Mouse (Mus musculus): ENCODE measurements around the gene Wnt9a. TPM values are rescaled to one million over a fixed set of nuclear protein-coding genes. Genes with fewer than 3 reads are reported as not detected.

Gene Wnt9a
- 10 to 100 TPM; 17.1 to 19.9 TPM for total RNA-seq (2021)
- long read RNA-seq, experiment 1, transcript Wnt9a-202 (4 exons, 3,318 nt) = major isoform, 23 of 39 reads
- long read RNA-seq, experiment 1, partial matches to known transcripts = 1 of 39 reads
- long read RNA-seq, experiment 1, other reads (novel, unspliced or antisense) = 15 of 39 reads
- long read RNA-seq, experiment 2, transcript Wnt9a-202 (4 exons, 3,318 nt) = major isoform, 24 of 37 reads
- long read RNA-seq, experiment 2, partial matches to known transcripts = 10 of 37 reads
- long read RNA-seq, experiment 2, other reads (novel, unspliced or antisense) = 3 of 37 reads

DNA sequence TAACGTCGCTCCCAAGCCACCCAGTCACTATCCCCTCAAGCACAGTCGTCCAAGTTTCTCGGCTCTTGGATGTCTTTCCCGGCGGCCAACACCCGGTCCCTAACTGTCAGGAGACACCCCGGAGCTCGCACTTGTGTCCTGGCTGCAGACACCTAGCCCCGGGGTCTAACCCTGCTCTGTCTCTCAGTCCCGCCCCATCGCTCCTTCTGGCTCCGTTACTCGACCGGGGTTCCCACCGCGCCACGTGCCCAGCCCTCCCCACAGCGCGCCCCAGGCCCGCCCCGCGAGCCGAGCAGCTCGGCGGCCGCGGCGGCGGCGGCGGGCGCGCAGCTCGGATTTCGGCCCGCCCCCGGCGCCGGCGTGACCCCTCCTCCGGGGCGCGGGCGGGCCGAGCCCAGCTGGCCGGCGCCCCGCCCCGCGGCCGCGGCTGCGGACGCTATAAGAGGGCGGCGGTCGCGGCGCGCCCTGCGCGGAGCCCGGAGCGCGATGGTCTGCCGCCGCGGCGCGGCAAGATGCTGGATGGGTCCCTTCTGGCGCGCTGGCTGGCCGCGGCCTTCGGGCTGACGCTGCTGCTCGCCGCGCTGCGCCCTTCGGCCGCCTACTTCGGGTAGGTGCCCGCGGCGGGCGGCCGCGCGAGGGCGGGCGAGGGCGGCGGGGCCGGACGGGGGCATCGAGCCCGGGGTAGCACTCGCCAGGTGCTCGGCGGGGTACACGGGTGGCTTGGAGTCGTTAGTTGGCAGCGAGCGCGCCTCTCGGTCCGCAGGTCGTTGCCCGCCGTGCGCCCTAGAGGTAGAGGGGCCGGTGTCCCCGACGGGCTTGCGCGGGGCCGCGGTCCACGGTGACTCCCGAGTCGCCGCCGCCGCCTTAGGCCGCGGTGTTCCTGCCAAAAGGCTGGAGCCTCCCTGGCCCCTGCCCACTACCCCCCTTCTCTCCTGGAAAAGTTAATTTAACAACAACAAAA lies at the start of gene Wnt9a:
Gene Wnt9a (plus strand): TSS at position 468 of the 961 bp plus-strand sequence.
- intact Hi-C loops (cut with DNase I) = loop anchor here (5.0 kb wide), 1 partner anchor 36 kb away; no protein-coding TSS in a partner anchor
- no peak for DNase-seq (ENCODE audit: low spot score in 2 of 2)

DNA sequence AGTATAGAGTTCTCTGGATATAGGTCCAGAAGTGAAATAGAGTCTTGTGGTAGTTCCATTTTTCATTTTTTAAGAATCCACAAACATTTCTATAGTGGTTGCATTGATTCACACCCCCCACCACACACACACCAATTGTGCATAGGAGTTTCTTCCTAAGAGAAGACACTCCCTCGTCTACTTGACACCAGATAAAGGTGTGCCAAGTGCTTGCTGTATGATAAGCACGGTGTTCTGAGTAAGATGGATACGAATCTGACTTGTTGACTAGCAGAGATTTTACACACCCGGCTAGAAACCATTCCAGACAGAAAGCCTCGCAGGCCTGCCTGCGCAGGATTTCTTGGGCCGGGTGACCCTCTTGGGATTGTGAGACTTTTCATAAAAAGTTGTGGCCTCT lies 47.1 kb upstream of the Wnt9a start:
- DNase-seq (ENCODE audit: low spot score in 2 of 2) = no peak
- intact Hi-C loops (cut with DNase I) = no loop called here

DNA sequence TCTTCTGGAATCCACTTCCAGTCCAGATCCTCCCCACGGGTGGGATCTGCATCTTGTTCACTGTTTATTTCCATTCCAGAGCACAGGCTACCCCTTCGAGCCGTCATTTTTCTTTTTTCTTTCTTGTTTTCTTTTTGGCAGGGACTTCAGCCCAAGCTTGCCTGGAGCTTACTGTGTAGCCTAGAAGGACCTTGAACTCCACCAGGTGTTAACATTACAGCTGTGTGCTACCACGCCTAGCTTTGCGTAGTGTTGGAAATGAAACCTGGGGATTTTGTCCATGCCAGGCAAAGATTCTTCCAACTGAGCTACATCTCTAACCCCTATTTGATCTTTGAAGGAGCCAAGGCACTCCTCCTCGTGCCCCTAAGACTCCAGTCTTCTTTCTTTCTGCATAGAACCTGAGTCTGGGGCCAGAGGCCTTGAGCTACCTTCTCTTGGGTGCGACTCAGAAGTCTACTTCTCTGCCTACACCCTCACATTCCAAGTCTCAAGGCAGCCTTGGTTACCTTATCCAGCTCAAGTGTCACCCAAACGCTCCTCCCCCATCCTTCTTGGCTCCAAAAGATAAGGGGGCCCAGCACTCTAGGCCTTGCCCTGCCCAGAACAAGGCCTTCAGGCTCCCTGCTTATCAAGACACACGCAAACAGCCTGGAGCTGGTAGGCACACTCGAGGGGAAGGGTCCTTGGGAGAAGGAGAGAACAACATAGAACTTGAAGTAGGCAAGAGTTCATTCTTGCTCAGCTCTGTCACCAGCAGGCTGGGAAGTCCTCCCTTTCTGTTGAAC lies 45.8 kb upstream of the Wnt9a start:
- no peak for DNase-seq (ENCODE audit: low spot score in 2 of 2)
- intact Hi-C loops (cut with DNase I) = no loop called here

DNA sequence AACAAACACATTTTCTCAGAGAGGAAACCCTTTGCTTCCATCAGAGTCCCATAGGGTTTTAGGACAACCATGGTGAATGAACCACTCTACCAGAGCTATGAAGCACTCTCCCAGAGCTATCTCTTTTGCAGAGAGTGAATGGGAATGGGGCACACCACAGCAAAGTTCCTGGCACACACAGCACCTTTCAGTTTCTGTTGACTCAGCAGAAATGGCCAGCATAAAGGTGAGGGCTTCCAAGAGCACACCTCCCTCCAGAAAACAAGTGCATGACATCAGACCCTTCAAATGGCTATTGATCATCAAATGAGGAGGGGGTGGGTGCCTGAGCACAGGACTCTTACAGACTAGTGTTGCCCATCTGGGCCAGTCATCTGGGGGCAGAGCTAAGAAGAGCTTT lies 44.4 kb upstream of the Wnt9a start:
- intact Hi-C loops (cut with DNase I) = no loop called here
- DNase-seq (ENCODE audit: low spot score in 2 of 2) = no peak

DNA sequence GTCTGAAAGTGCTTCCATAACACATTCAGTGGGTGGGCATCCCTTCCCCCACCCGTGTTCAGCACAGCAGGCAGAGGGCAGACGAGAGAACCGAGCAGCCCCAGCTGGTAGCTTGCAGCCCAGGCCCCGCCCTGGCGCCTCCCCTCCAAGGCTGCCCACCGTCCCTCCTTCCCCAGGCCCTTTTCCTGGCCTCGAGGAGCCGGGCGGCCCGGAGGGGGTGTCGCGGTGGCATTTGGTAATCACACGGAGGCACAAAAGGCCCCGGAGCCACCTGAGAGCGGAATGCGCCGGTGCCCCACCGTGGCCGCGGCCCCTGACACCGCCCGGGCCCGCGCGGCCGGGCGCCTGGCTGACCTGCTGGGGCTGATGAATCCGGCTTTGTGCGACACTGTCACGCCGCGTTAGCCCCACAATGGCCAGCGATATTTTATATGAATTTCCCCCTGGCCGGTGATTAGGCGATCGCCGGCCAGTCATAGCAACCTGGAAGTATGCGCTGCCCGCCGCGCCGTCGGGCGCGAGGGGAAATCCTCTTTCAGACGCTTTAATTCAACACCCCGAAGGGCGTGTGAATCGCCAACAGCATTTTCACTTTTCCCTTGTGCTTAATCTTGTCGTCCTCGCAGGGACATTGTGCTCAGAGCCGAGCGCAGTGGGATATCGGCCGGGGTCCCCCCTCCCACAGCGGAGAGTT lies 42.7 kb upstream of the Wnt9a start:
- intact Hi-C loops (cut with DNase I) = no loop called here
- peak; percentile 35 to 58 for DNase-seq (ENCODE audit: low spot score in 2 of 2)

DNA sequence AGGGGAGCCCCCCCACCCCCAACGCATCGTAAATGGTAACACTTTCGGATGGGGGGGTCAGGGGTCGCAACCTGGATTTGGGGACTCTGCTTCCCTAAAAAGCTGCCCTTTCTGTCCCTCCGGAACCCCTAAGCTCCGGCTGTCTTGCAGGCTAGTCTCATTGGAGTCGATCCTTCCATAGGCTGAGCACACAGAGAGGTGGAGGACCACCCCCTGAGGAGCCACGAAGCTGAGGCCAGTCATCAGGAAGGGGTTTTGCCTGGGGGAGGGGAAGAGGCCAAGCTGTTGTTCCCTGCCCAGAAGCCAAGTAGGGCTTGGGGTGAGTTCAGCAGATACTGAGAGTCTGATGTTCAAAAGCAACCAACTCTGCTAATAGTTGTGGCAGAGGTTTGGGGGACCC lies 42.1 kb upstream of the Wnt9a start:
- intact Hi-C loops (cut with DNase I) = no loop called here
- no peak for DNase-seq (ENCODE audit: low spot score in 2 of 2)

DNA sequence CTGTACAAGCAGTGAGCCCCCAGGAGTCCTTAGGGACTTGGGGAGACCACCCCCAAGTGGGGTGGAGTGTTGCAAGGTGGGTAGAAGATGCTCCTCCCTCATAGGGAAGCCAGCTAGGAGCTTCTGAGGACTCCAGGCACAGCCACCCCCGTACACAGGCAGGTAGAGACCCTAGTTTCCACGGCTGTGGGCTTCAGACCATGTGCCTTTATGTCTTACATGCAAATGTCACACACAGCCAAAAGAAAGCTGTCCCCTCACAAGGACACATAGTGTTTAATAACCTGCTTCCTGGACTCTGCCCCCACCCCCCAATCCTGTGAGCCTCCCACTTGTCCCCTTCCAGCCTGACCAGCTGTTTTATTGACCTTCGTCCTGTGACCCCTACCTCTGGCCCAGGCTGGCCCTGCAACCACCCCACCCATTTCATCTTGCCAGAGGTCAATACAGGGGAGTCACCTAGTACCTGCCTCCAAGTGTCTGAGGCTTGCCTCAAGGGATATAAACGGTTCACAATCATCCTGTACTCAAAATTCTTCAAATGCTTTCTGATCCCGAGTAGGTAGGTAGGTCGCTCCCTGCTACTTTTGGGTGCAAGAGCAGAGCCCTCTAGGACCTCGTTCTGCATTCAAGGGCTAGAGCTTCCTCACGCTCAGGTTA lies 41.4 kb upstream of the Wnt9a start:
- intact Hi-C loops (cut with DNase I) = no loop called here
- DNase-seq (ENCODE audit: low spot score in 2 of 2) = no peak

DNA sequence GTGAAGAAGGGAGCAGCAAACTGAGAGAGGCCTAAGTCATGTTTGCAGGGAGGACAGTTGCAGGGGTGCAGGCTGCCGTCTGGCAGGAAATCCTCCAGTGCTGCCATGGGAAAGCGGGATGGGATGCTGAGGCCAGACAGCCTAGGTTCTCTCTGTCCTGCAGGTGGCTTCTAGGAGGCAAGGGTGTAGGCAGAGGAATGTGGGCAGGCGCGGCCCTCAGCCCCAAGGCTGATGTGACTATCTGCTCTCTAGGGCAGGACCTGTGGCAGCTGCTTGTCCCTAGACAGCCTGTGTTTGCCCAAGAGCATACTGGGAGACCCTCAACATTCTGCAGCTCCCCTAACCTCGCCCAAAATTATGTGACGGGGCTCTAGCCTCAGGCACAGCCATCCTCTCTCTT lies 40.0 kb upstream of the Wnt9a start:
- DNase-seq (ENCODE audit: low spot score in 2 of 2) = no peak
- intact Hi-C loops (cut with DNase I) = no loop called here

DNA sequence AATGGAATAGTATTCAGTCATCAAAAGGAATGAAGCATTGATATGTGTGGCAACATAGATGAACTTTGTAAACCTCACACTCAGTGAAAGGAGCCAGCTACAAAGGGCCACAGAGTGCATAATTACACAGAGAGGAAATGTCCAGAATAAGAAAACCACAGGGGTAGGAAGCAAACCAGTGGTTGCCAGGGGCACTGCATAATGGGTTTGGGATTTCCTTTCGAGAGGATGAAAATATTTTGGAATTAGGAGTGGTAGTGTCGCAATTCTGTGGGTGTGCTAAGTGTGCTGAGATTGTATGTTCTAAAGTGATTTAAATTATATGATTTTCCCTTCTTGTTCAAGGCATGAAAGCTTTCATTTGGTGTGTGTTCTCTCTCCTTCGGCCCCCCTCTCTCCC lies 32.5 kb upstream of the Wnt9a start:
- intact Hi-C loops (cut with DNase I) = no loop called here
- no peak for DNase-seq (ENCODE audit: low spot score in 2 of 2)

DNA sequence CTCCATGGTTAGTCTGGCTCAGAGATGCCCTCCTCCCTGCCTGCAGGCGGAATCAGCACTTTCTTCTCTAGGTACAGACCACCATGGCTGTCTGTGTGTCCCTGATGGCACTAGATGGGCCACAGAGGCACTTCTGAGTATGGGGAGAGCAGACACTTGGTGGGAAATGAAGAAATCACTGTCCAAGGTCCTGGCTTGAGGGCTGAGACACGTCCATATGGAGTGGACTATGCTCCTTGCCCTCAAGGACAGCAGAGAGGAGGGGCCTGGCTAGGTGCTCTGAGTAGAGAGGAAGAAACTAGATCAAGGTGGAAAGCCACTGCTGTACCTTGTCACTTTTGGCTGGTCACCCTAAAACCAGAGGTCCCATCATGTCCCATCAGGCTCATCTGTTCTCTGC lies 29.9 kb upstream of the Wnt9a start:
- intact Hi-C loops (cut with DNase I) = no loop called here
- DNase-seq (ENCODE audit: low spot score in 2 of 2) = no peak

DNA sequence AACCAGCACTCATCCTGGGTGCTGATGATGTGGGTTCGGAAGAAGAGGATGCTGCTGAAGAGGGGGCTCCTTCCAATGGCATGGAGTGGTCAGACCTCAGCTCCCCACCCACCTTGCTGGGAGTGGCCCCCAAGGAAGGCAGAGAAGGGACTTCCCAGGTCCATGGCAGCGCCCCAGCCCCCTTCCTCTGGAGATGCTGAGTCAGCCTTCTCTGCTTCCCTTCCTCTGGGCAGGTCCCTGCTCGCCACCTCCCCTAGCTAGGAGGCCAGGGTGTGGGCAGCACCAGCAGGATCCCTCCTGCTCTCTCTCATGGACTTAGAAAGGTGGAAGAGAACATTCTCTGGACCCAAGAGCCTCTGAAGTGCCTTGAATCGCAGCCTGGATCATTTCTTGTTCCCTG lies 28.7 kb upstream of the Wnt9a start:
- intact Hi-C loops (cut with DNase I) = no loop called here
- no peak for DNase-seq (ENCODE audit: low spot score in 2 of 2)

DNA sequence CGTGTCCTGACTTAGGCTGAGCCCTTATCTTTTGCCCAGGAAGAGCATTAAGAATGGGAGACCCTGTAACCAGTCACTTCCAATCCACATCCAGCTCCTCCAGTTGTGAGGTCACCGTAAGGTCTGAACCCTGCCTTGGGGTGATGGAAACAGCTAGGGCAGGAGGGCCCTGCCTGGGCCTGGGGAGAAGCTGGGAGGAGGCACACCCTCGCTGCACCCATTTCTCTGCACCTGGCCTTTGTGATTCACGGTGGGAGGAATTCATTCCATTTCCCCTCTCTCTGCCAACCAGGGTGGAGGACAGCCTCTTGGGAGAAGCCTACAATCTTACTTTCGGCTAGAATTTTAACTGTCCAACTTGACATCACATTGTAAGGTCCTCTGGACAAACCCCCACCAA lies 24.6 kb upstream of the Wnt9a start:
- DNase-seq (ENCODE audit: low spot score in 2 of 2) = no peak
- intact Hi-C loops (cut with DNase I) = no loop called here

DNA sequence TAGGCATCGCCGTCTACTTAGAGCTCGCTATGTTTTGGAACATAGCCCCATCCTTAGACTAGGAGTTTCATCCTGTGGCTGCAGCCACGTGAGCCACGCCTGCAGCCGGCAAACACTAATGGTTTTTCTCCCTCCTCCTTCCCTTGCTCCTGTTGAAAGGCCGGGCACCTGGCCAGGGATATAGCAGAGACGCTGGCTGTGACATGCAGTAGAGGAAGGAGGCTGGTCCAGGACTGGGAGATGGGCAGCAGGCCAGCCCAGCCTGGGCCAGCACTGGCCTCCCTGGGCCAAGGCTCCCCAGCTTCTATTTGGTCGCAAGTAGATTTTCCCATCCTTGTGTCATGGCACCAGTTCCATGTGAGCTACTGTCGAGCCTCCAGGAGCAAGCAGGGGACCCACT lies 23.8 kb upstream of the Wnt9a start:
- intact Hi-C loops (cut with DNase I) = no loop called here
- DNase-seq (ENCODE audit: low spot score in 2 of 2) = no peak

DNA sequence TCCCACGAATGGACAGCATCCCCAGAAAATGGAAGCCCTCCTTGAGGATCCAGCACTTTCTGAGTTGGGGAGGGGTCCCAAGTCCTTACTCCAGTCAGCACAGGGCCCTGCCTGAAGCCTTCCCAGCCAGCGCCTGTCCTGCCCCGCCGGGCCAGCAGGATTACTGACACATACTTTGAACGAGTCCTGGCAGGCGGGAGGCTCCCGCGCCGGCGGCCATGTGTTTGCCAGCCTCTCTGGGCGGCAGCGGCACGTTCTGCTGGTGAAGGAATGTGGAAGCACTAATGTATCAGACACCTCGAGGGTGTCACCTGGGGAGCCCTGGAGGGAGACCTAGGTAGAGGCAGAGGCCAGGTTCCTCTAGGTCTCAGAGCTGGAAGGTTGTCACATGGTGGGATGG lies 22.6 kb upstream of the Wnt9a start:
- intact Hi-C loops (cut with DNase I) = no loop called here
- no peak for DNase-seq (ENCODE audit: low spot score in 2 of 2)

DNA sequence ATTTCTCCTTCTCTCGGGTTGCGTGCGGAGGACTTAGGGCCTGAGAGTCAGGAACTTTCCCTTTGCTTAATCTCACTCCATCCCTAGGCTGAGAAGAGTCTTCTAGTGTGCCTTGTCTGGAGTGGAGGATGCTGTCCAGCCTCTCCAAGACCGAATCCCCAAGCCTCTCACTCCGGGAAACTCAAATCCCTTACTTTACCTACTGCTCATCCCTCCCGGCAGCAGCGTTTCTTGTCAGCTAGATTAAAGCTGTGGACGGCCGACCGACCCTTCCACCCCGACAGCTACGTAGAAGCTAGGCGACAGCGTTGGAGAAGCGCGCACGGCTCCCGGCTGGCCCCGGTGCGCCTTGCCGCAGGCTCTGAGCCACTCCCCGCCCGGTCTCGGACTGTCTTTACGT lies 17.0 kb upstream of the Wnt9a start:
- intact Hi-C loops (cut with DNase I) = loop anchor here (10.0 kb wide), 2 partner anchors 195 to 325 kb away; no protein-coding TSS in a partner anchor
- DNase-seq (ENCODE audit: low spot score in 2 of 2) = no peak

DNA sequence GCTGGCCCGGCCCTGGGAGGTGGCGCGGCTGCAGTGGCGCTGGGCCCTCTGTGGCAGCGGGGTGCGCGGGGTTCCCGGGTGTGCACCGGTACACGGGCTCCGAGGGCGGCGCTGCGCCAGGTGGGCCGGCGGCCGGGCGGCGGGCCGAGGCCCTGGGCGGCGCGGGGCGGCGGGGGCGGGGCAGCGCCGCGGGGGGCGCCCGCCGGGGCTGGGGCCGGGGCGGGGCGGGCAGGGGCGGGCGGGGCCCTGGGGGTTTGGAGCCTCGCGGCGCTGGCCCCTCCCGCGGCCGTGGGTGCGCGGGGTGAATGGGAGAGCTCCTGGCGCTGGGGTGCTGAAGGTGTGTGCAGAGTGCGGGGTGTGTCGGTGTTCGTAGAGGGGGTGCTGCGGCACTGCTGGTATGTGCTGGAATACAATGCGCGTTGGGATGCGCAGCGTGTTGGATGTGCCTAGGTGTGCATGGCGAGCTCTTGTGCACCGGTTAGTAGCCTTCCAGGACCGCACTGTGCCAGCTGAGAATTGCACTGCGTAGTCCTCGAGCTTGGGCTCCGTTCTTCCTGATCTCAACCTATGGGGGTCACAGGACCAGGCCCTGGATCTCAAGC lies 15.9 kb upstream of the Wnt9a start, which contains the start of gene Wnt3a:
Gene Wnt3a (minus strand): TSS at position 51 of the 602 bp plus-strand sequence.
- DNase-seq (ENCODE audit: low spot score in 2 of 2) = no peak
- intact Hi-C loops (cut with DNase I) = loop anchor here (10.0 kb wide), 2 partner anchors 196 to 326 kb away; no protein-coding TSS in a partner anchor

DNA sequence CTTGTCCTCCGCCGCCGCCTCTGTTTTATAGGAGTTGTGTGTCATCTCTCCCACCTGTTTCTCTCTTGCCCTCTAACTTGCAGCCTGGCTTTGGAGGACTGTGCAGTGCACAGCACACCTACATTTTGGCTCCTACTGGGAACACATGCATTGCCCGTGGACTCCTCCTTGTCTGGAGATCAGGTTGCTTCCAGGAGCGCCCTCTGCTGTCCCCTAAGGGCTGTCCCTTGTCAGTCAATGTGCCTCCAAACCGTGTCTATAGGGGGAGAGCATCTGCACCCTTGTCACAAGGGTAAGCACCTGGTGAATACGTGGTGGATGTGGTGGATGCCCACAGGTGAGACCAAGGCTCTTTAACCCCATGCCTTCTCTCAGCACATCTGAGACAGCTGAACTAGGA lies 13.1 kb upstream of the Wnt9a start:
- DNase-seq (ENCODE audit: low spot score in 2 of 2) = no peak
- intact Hi-C loops (cut with DNase I) = loop anchor here (2.0 to 10.0 kb wide), 3 partner anchors 55 to 329 kb away; no protein-coding TSS in a partner anchor

DNA sequence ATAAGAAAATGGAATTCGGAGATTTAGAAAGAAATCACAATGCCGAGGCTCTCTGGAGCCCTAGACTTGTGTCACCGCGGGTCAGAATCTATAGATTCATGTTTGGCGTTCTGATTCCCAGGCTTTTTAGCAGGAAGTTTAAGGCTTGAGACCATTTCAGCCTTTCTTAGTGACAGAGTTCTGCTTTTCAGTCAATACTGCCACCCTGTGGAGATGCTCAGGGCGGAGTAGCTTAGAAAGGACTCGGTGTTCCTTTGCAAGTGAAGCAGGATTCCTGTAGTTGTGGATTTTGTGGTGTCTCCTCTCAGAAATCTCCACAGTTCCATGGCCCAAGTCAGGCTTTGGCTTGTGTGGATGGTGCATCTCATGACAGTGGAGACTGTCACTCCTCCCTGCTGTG lies 8.8 kb upstream of the Wnt9a start:
- intact Hi-C loops (cut with DNase I) = loop anchor here (10.0 kb wide), 2 partner anchors 203 to 333 kb away; no protein-coding TSS in a partner anchor
- DNase-seq (ENCODE audit: low spot score in 2 of 2) = peak; percentile 83 to 88

All from left cerebral cortex, postnatal 14 days (tissue).